Mouse (Mus musculus): ENCODE results near the gene Ppp1r27. TPM values are rescaled to one million over a fixed set of nuclear protein-coding genes. Genes with fewer than 3 reads are reported as not detected.

Gene Ppp1r27
- polyA plus RNA-seq, 1 experiment from 2014 or later: not detected

GRCm38 (mm10) chr11:120552736-120553135, 1.8 kb upstream of the Ppp1r27 start:
- ATAC-seq (no peak), DNase-seq (ENCODE audit: low spot score) (no peak)
- Histone ChIP-seq H3K4me2 (ENCODE audit: low read length) (no peak overlapping the region), H3K4me3 (ENCODE audit: low read depth, low read length) (no peak overlapping the region), H3K36me3 (ENCODE audit: control insufficient read depth, insufficient read depth, low read length) (no peaks in the 10 kb centered on the region), H3K27me3 (replicated peaks; ENCODE audit: control insufficient read depth, insufficient read depth, low read length) (no peaks in the 10 kb centered on the region), H3K4me1 (ENCODE audit: control insufficient read depth, insufficient read depth, low read length) (peaks cover 13% of the 10 kb centered on the region), H3K27ac (ENCODE audit: low read depth, low read length) (no peak overlapping the region), H3K9me3 (replicated peaks; ENCODE audit: control insufficient read depth, low read length) (no peaks in the 10 kb centered on the region), H3K9ac (ENCODE audit: low read length) (no peak overlapping the region)
- 68% methylated on average over 5 of the region's 5 CpGs for WGBS

GRCm38 (mm10) chr11:120549986-120550809, 734 bp downstream of the Ppp1r27 start:
- WGBS: 76% methylated on average over 11 of the region's 11 CpGs
- peak; percentile 54 for ATAC-seq
- no peaks in the 10 kb centered on the region for H3K36me3 ChIP-seq (ENCODE audit: control insufficient read depth, insufficient read depth, low read length)

GRCm38 (mm10) chr11:120549168-120549945, 1.6 kb downstream of the Ppp1r27 start, which contains the start of gene Mcrip1:
Mcrip1 (minus strand) TSS chr11:120549727.
- no peaks in the 10 kb centered on the region for H3K9me3 ChIP-seq (replicated peaks; ENCODE audit: control insufficient read depth, low read length)
- peaks cover 8% of the 10 kb centered on the region for H3K36me3 ChIP-seq (ENCODE audit: control insufficient read depth, insufficient read depth, low read length)
- H3K4me3 ChIP-seq (ENCODE audit: low read depth, low read length): peak within 1 kb of the TSS; percentile 99
- peak within 1 kb of the TSS; percentile 74 for H3K27ac ChIP-seq (ENCODE audit: low read depth, low read length)
- peak within 1 kb of the TSS; percentile 96 for H3K9ac ChIP-seq (ENCODE audit: low read length)
- DNase-seq (ENCODE audit: low spot score) (peak; percentile 92), ATAC-seq (peak; percentile 93)
- peak within 1 kb of the TSS; percentile 94 for H3K4me2 ChIP-seq (ENCODE audit: low read length)
- no peaks in the 10 kb centered on the region for H3K27me3 ChIP-seq (replicated peaks; ENCODE audit: control insufficient read depth, insufficient read depth, low read length)
- under 1% methylated on average over 57 of the region's 87 CpGs for WGBS
- peaks cover 13% of the 10 kb centered on the region for H3K4me1 ChIP-seq (ENCODE audit: control insufficient read depth, insufficient read depth, low read length)

More at GRCm38 (mm10) chr11:120549986-120550809, 734 bp downstream of the Ppp1r27 start:
- Histone ChIP-seq H3K4me1 (ENCODE audit: control insufficient read depth, insufficient read depth, low read length) (peaks cover 13% of the 10 kb centered on the region), H3K4me2 (ENCODE audit: low read length) (peak overlapping the region; percentile 94), H3K27ac (ENCODE audit: low read depth, low read length) (peak overlapping the region; percentile 74), H3K9me3 (replicated peaks; ENCODE audit: control insufficient read depth, low read length) (no peaks in the 10 kb centered on the region), H3K9ac (ENCODE audit: low read length) (peak overlapping the region; percentile 96), H3K4me3 (ENCODE audit: low read depth, low read length) (peak overlapping the region; percentile 99), H3K27me3 (replicated peaks; ENCODE audit: control insufficient read depth, insufficient read depth, low read length) (no peaks in the 10 kb centered on the region)
- no peak for DNase-seq (ENCODE audit: low spot score)

- H3K4me2 ChIP-seq (ENCODE audit: low read length): peak overlapping the region; percentile 94
- peak overlapping the region; percentile 99 for H3K4me3 ChIP-seq (ENCODE audit: low read depth, low read length)
- H3K36me3 ChIP-seq (ENCODE audit: control insufficient read depth, insufficient read depth, low read length): peaks cover 13% of the 10 kb centered on the region
- H3K27ac ChIP-seq (ENCODE audit: low read depth, low read length): peak overlapping the region; percentile 74; the same call in 1 of the 2 replicates
- WGBS: 26% methylated on average over 7 of the region's 7 CpGs
- DNase-seq (ENCODE audit: low spot score) (no peak), ATAC-seq (no peak)
- H3K9ac ChIP-seq (ENCODE audit: low read length): peak overlapping the region; percentile 96
- no peaks in the 10 kb centered on the region for H3K9me3 ChIP-seq (replicated peaks; ENCODE audit: control insufficient read depth, low read length)
- H3K27me3 ChIP-seq (replicated peaks; ENCODE audit: control insufficient read depth, insufficient read depth, low read length): no peaks in the 10 kb centered on the region
- H3K4me1 ChIP-seq (ENCODE audit: control insufficient read depth, insufficient read depth, low read length): peaks cover 13% of the 10 kb centered on the region
Measured at GRCm38 (mm10) chr11:120548786-120549167, 2.2 kb downstream of the Ppp1r27 start.

- H3K4me3 ChIP-seq (ENCODE audit: low read depth, low read length): peak overlapping the region; percentile 99
- H3K27ac ChIP-seq (ENCODE audit: low read depth, low read length): no peak overlapping the region
- DNase-seq (ENCODE audit: low spot score): no peak
- H3K9ac ChIP-seq (ENCODE audit: low read length): peak overlapping the region; percentile 96; the same call in 1 of the 2 replicates
- 88% methylated on average over 3 of the region's 3 CpGs for WGBS
- H3K36me3 ChIP-seq (ENCODE audit: control insufficient read depth, insufficient read depth, low read length): peaks cover 19% of the 10 kb centered on the region
- no peak for ATAC-seq
- H3K4me2 ChIP-seq (ENCODE audit: low read length): peak overlapping the region; percentile 94
- peaks cover 13% of the 10 kb centered on the region for H3K4me1 ChIP-seq (ENCODE audit: control insufficient read depth, insufficient read depth, low read length)
- no peaks in the 10 kb centered on the region for H3K27me3 ChIP-seq (replicated peaks; ENCODE audit: control insufficient read depth, insufficient read depth, low read length)
- H3K9me3 ChIP-seq (replicated peaks; ENCODE audit: control insufficient read depth, low read length): no peaks in the 10 kb centered on the region
Measured at GRCm38 (mm10) chr11:120548214-120548613, 2.7 kb downstream of the Ppp1r27 start.

GRCm38 (mm10) chr11:120547469-120547868, 3.5 kb downstream of the Ppp1r27 start:
- no peaks in the 10 kb centered on the region for H3K9me3 ChIP-seq (replicated peaks; ENCODE audit: control insufficient read depth, low read length)
- H3K4me3 ChIP-seq (ENCODE audit: low read depth, low read length): no peak overlapping the region
- ATAC-seq (no peak), DNase-seq (ENCODE audit: low spot score) (no peak)
- H3K36me3 ChIP-seq (ENCODE audit: control insufficient read depth, insufficient read depth, low read length): peaks cover 26% of the 10 kb centered on the region
- H3K4me1 ChIP-seq (ENCODE audit: control insufficient read depth, insufficient read depth, low read length): peaks cover 13% of the 10 kb centered on the region
- WGBS: 78% methylated on average over 2 of the region's 2 CpGs
- H3K4me2 ChIP-seq (ENCODE audit: low read length): no peak overlapping the region
- H3K9ac ChIP-seq (ENCODE audit: low read length): no peak overlapping the region
- no peak overlapping the region for H3K27ac ChIP-seq (ENCODE audit: low read depth, low read length)
- H3K27me3 ChIP-seq (replicated peaks; ENCODE audit: control insufficient read depth, insufficient read depth, low read length): no peaks in the 10 kb centered on the region

GRCm38 (mm10) chr11:120545964-120546363, 5.0 kb downstream of the Ppp1r27 start:
- Histone ChIP-seq H3K4me1 (ENCODE audit: control insufficient read depth, insufficient read depth, low read length) (peaks cover 13% of the 10 kb centered on the region), H3K27me3 (replicated peaks; ENCODE audit: control insufficient read depth, insufficient read depth, low read length) (no peaks in the 10 kb centered on the region), H3K9me3 (replicated peaks; ENCODE audit: control insufficient read depth, low read length) (no peaks in the 10 kb centered on the region), H3K4me3 (ENCODE audit: low read depth, low read length) (no peak overlapping the region), H3K4me2 (ENCODE audit: low read length) (no peak overlapping the region), H3K36me3 (ENCODE audit: control insufficient read depth, insufficient read depth, low read length) (peaks cover 37% of the 10 kb centered on the region), H3K9ac (ENCODE audit: low read length) (no peak overlapping the region), H3K27ac (ENCODE audit: low read depth, low read length) (no peak overlapping the region)
- 92% methylated on average over 3 of the region's 3 CpGs for WGBS
- ATAC-seq (no peak), DNase-seq (ENCODE audit: low spot score) (no peak)

- no peak for DNase-seq (ENCODE audit: low spot score)
- Histone ChIP-seq H3K36me3 (ENCODE audit: control insufficient read depth, insufficient read depth, low read length) (peaks cover 37% of the 10 kb centered on the region), H3K4me3 (ENCODE audit: low read depth, low read length) (no peak overlapping the region), H3K27ac (ENCODE audit: low read depth, low read length) (no peak overlapping the region), H3K9ac (ENCODE audit: low read length) (no peak overlapping the region), H3K4me1 (ENCODE audit: control insufficient read depth, insufficient read depth, low read length) (no peaks in the 10 kb centered on the region; the same call in 1 of the 2 replicates), H3K9me3 (replicated peaks; ENCODE audit: control insufficient read depth, low read length) (no peaks in the 10 kb centered on the region), H3K4me2 (ENCODE audit: low read length) (no peak overlapping the region), H3K27me3 (replicated peaks; ENCODE audit: control insufficient read depth, insufficient read depth, low read length) (no peaks in the 10 kb centered on the region)
- ATAC-seq: no peak
- WGBS: 83% methylated on average over 6 of the region's 6 CpGs
Measured at GRCm38 (mm10) chr11:120542376-120542775, 8.6 kb downstream of the Ppp1r27 start.
